Mouse (Mus musculus) kidney, postnatal 36 days (tissue): Measurements from ENCODE around the gene Jak2.

ENCODE experiments used
- DNase-seq, 2 experiments: peaks; one replicate each; pipeline ENCODE4 v3.0.0; 2021 to 2022; ENCODE audit warnings: mixed read lengths in 2 of 2

Jak2 gene

GRCm38 (mm10) chr19:29251191-29251957 is at the start of gene Jak2:
TSS of gene Jak2 (plus strand) at chr19:29251828.
- DNase-seq: peak; percentile 96 to 97

GRCm38 (mm10) chr19:29203337-29203736 is 48.3 kb upstream of the Jak2 start:
- DNase-seq: peak in 1 of 2 experiments; percentile 20

- peak; percentile 54 to 61 for DNase-seq
These were observed 47.0 kb upstream of the Jak2 start for GRCm38 (mm10) chr19:29204583-29204982.

GRCm38 (mm10) chr19:29205267-29205666 is 46.4 kb upstream of the Jak2 start:
- no peak for DNase-seq

GRCm38 (mm10) chr19:29209898-29210297 is 41.7 kb upstream of the Jak2 start:
- no peak for DNase-seq

GRCm38 (mm10) chr19:29210319-29210718 is 41.3 kb upstream of the Jak2 start:
- DNase-seq: no peak

- DNase-seq: peak; percentile 40 to 46
These were observed 35.7 kb upstream of the Jak2 start for GRCm38 (mm10) chr19:29215811-29216509.

GRCm38 (mm10) chr19:29221867-29222266 is 29.8 kb upstream of the Jak2 start:
- peak in 1 of 2 experiments; percentile 41 for DNase-seq

- DNase-seq: no peak
These were observed 26.7 kb upstream of the Jak2 start for GRCm38 (mm10) chr19:29224968-29225367.

GRCm38 (mm10) chr19:29226996-29227395 is 24.6 kb upstream of the Jak2 start:
- DNase-seq: no peak

GRCm38 (mm10) chr19:29227941-29228590 is 23.6 kb upstream of the Jak2 start:
- no peak for DNase-seq

- DNase-seq: no peak
These were observed 22.6 kb upstream of the Jak2 start for GRCm38 (mm10) chr19:29228989-29229388.

GRCm38 (mm10) chr19:29232738-29233137 is 18.9 kb upstream of the Jak2 start:
- DNase-seq: no peak

- no peak for DNase-seq
These were observed 14.8 kb upstream of the Jak2 start for GRCm38 (mm10) chr19:29236658-29237385.

- DNase-seq: peak in 1 of 2 experiments; percentile 29
These were observed 13.5 kb upstream of the Jak2 start for GRCm38 (mm10) chr19:29238171-29238570.

- DNase-seq: no peak
These were observed 12.0 kb upstream of the Jak2 start for GRCm38 (mm10) chr19:29239513-29240235.

- no peak for DNase-seq
These were observed 11.0 kb upstream of the Jak2 start for GRCm38 (mm10) chr19:29240676-29241075.

- DNase-seq: no peak
These were observed 10.0 kb upstream of the Jak2 start for GRCm38 (mm10) chr19:29241581-29241980.

- DNase-seq: no peak
These were observed 1.7 kb upstream of the Jak2 start for GRCm38 (mm10) chr19:29249933-29250332.

- peak in 1 of 2 experiments; percentile 57 for DNase-seq
These were observed 552 bp downstream of the Jak2 start for GRCm38 (mm10) chr19:29251958-29252801.
